Mouse (Mus musculus) embryonic facial prominence, embryonic 10.5 days (tissue): Measurements from ENCODE around the gene Cul9. TPM values are rescaled to one million over a fixed set of nuclear protein-coding genes. Genes with fewer than 3 reads are reported as not detected.
A peak's percentile ranks its signal among the peaks of the same experiment; 100 is the strongest.
"Not testable (repeated sequence)": the region's sequence is repeated elsewhere in the genome, so short reads cannot be mapped to it uniquely, and the experiment has no call there.

ENCODE experiments used
- DNase-seq: peaks from one replicate; pipeline ENCODE4 v3.0.0-alpha.2; 2017; ENCODE audit warnings: low spot score
- H3K27ac ChIP-seq: fragments of 300-500 bp; sonication (generic); replicated peaks from 2 replicates; pipeline ENCODE4 v1.5.1; 2016; ENCODE audit warnings: mild to moderate bottlenecking
- H3K27me3 ChIP-seq: fragments of 300-500 bp; sonication (generic); replicated peaks from 2 replicates; pipeline ENCODE4 v1.6.1; 2016; ENCODE audit warnings: low read depth, mild to moderate bottlenecking; ENCODE audit not compliant: poor library complexity, severe bottlenecking
- H3K36me3 ChIP-seq: fragments of 300-500 bp; sonication (generic); replicated peaks from 2 replicates; pipeline ENCODE4 v1.6.1; 2016; ENCODE audit warnings: mild to moderate bottlenecking, moderate library complexity
- H3K4me1 ChIP-seq: fragments of 300-500 bp; sonication (generic); 2 replicates; pipeline ENCODE4 v1.6.1; 2016
- H3K4me3 ChIP-seq: fragments of 300-500 bp; sonication (generic); 2 replicates; pipeline ENCODE4 v1.5.1; 2016; ENCODE audit warnings: mild to moderate bottlenecking, moderate library complexity
- H3K9me3 ChIP-seq: fragments of 300-500 bp; sonication (generic); 2 replicates; pipeline ENCODE4 v1.6.1; 2016; ENCODE audit warnings: mild to moderate bottlenecking
- WGBS: fragments of 180-500 bp; shearing (Covaris S2); methylation state at CpG from one replicate; pipeline ENCODE4 v1.1.7; 2016; 5-methylcytosine and 5-hydroxymethylcytosine counted together
- polyA plus RNA-seq: library from polyadenylated mRNA; unstranded; fragments of >200 nt; fragmentation: Nextera tagmentation; extraction: Ambion mirVana; gene quantifications from 2 replicates; pipeline ENCODE4 v1.2.1, GENCODE M21; 2016

The Cul9 gene
- polyA plus RNA-seq, 1 experiment from 2014 or later: 6.1 TPM

GRCm38 (mm10) chr17:46521174-46521573 is 25.0 kb downstream of the Cul9 start:
- Histone ChIP-seq H3K27ac (0 out of 2 replicates have a peak overlapping the region, but pooled peaks have one; percentile 63), H3K27me3 (peaks cover 48% of the 10 kb centered on the region), H3K4me1 (peaks cover 35% of the 10 kb centered on the region), H3K9me3 (no peaks in the 10 kb centered on the region), H3K36me3 (no peaks in the 10 kb centered on the region), H3K4me3 (peak overlapping the region; percentile 46)
- DNase-seq: no peak
- WGBS: 77% methylated on average over 9 of the region's 9 CpGs

- H3K27ac ChIP-seq: peak overlapping the region; percentile 63
- peaks cover 29% of the 10 kb centered on the region for H3K4me1 ChIP-seq
- H3K27me3 ChIP-seq: peaks cover 48% of the 10 kb centered on the region
- H3K9me3 ChIP-seq: no peaks in the 10 kb centered on the region
- 46% methylated on average over 25 of the region's 25 CpGs for WGBS
- peak overlapping the region; percentile 46 for H3K4me3 ChIP-seq
- DNase-seq: peak; percentile 47
- no peaks in the 10 kb centered on the region for H3K36me3 ChIP-seq
These were observed 25.7 kb downstream of the Cul9 start for GRCm38 (mm10) chr17:46520385-46520979.

- no peaks in the 10 kb centered on the region for H3K9me3 ChIP-seq
- H3K27ac ChIP-seq: peak overlapping the region; percentile 63
- H3K4me1 ChIP-seq: peaks cover 29% of the 10 kb centered on the region
- no peaks in the 10 kb centered on the region for H3K36me3 ChIP-seq
- peak overlapping the region; percentile 46 for H3K4me3 ChIP-seq
- DNase-seq: no peak
- WGBS: 47% methylated on average over 10 of the region's 10 CpGs
- H3K27me3 ChIP-seq: peaks cover 48% of the 10 kb centered on the region
These were observed 26.2 kb downstream of the Cul9 start for GRCm38 (mm10) chr17:46519971-46520370.

GRCm38 (mm10) chr17:46513329-46513728 is 32.9 kb downstream of the Cul9 start:
- 65% methylated on average over 2 of the region's 2 CpGs for WGBS
- Histone ChIP-seq H3K4me1 (peaks cover 3% of the 10 kb centered on the region; the same call in 1 of the 2 replicates), H3K27ac (no peak overlapping the region), H3K27me3 (no peaks in the 10 kb centered on the region), H3K4me3 (no peak overlapping the region), H3K36me3 (no peaks in the 10 kb centered on the region), H3K9me3 (no peaks in the 10 kb centered on the region)
- no peak for DNase-seq

DNA sequence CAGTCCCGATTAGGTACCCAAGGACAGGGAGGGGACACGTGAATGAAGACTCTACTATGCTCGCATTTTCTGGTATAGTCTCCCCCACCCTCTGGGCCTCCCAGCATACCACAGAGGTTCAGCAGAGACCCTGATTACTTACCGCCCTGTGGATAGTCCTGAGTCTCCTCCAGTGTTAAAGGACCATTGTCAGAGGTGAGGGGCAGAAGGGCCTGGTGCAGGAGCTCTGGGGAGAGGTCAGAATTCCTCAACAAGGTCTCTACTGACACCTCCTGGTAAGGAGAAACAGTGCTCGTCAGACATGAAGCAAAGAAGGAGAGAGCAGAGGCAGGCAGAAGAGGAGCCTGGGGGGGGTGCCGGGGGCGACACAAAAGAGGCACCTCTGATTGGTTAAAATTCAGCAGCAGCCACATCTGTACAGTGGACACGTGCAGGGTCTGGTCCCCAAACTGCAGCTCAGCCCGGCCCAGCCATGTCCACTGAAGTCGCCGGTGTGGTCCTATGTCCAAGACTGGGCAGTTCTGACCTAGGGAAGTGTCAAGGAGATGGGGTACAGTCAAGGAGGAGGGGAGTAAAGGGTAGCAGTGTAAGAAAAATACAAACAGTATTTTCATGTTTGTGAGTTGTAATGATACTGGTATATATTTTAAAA is 35.0 kb downstream of the Cul9 start:
- Histone ChIP-seq H3K27me3 (no peaks in the 10 kb centered on the region), H3K4me1 (peaks cover 3% of the 10 kb centered on the region; the same call in 1 of the 2 replicates), H3K9me3 (no peaks in the 10 kb centered on the region), H3K27ac (0 out of 2 replicates have a peak overlapping the region, but pooled peaks have one; percentile 7), H3K36me3 (no peaks in the 10 kb centered on the region; the same call in 1 of the 2 replicates), H3K4me3 (no peak overlapping the region)
- 45% methylated on average over 11 of the region's 11 CpGs for WGBS
- DNase-seq: peak; percentile 46

DNA sequence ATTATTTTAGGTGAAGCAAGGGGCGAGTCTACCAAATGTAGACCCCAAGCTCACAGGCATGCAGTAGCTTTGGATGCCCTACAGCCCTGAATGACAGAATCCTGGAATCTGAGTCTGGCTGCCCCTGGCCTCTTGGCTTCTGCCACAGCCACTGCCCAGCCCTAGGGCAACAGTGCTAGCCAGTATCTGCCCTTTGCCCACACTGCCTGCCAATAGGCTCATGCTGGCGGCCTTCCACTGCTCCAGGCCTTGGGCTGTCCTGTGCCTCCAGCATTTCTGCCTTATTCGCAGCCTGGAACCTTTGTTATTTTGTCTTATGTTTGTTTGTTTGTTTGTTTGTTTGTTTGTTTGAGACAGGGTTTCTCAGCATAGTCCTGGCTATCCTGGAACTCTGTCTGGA is 40.6 kb downstream of the Cul9 start:
- Histone ChIP-seq H3K4me1 (peaks cover 5% of the 10 kb centered on the region; the same call in 1 of the 2 replicates), H3K27me3 (no peaks in the 10 kb centered on the region)
- 88% methylated on average over 3 of the region's 3 CpGs for WGBS

GRCm38 (mm10) chr17:46503847-46504638 is 42.1 kb downstream of the Cul9 start:
- Histone ChIP-seq H3K27ac (no peak overlapping the region), H3K9me3 (no peaks in the 10 kb centered on the region), H3K4me1 (peaks cover 5% of the 10 kb centered on the region; the same call in 1 of the 2 replicates), H3K4me3 (no peak overlapping the region), H3K36me3 (peaks cover 34% of the 10 kb centered on the region), H3K27me3 (no peaks in the 10 kb centered on the region)
- WGBS: 82% methylated on average over 14 of the region's 14 CpGs
- no peak for DNase-seq

More for the DNA sequence above, 40.6 kb downstream of the Cul9 start:
- Histone ChIP-seq H3K9me3 (no peaks in the 10 kb centered on the region), H3K27ac (no peak overlapping the region), H3K4me3 (no peak overlapping the region), H3K36me3 (peaks cover 18% of the 10 kb centered on the region)
- DNase-seq: no peak

- DNase-seq: no peak
- peaks cover 44% of the 10 kb centered on the region for H3K36me3 ChIP-seq
- peak overlapping the region; percentile 37; the same call in 1 of the 2 replicates for H3K27ac ChIP-seq
- 90% methylated on average over 2 of the region's 2 CpGs for WGBS
- no peak overlapping the region for H3K4me3 ChIP-seq
- peaks cover 11% of the 10 kb centered on the region for H3K4me1 ChIP-seq
- H3K27me3 ChIP-seq: no peaks in the 10 kb centered on the region
- no peaks in the 10 kb centered on the region for H3K9me3 ChIP-seq
These were observed 43.4 kb downstream of the Cul9 start for GRCm38 (mm10) chr17:46502775-46503174.

DNA sequence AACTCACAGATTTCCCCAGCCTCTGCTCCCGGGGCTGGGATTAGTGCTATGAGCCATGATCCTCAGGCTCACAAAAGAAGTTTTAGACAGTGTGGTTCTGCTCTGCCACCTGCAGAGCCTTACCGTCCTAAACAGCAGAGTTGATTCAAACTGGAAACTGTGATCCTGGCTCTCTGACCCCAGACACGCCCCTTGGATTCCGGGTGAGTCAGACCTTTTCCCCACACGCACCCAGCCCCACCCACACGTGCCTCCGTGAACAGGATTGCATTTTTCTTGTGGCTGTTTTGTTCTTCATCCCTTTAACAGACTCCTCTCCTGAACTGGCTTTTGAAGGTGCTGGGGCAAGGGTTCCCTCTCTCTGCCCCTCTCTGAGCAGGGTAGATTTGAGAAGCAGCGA is 48.2 kb downstream of the Cul9 start:
- H3K9me3 ChIP-seq: no peaks in the 10 kb centered on the region
- WGBS: 77% methylated on average over 8 of the region's 8 CpGs
- H3K36me3 ChIP-seq: peaks cover 44% of the 10 kb centered on the region
- peaks cover 20% of the 10 kb centered on the region for H3K27me3 ChIP-seq
- DNase-seq: no peak
- H3K4me1 ChIP-seq: peaks cover 19% of the 10 kb centered on the region
- no peak overlapping the region for H3K27ac ChIP-seq
- H3K4me3 ChIP-seq: peak overlapping the region; percentile 76

GRCm38 (mm10) chr17:46496623-46497434 is 49.4 kb downstream of the Cul9 start, which contains the start of gene Dnph1:
TSS of gene Dnph1 (plus strand) at chr17:46496711.
- Histone ChIP-seq H3K27ac (peak within 1 kb of the TSS; percentile 88), H3K4me1 (peaks cover 19% of the 10 kb centered on the region), H3K4me3 (peak within 1 kb of the TSS; percentile 76), H3K9me3 (no peaks in the 10 kb centered on the region), H3K36me3 (peaks cover 38% of the 10 kb centered on the region), H3K27me3 (peaks cover 32% of the 10 kb centered on the region)
- WGBS: under 1% methylated on average over 44 of the region's 44 CpGs
- peak; percentile 92 for DNase-seq

DNA sequence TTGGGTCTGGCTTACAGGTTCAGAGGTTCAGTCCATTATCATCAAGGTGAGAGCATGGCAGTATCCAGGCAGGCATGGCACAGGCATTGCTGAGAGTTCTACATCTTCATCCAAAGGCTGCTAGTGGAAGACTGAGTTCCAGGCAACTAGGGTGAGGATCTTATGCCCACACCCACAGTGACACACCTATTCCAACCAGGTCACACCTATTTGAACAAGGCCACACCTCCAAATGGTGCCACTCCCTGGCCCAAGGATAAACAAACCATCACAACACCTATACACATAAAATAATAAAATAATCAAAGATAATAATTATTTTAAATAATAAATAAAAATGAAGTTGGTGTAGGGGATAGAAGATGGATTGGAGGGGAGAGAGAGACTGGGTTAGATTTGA is 50.1 kb downstream of the Cul9 start:
- Histone ChIP-seq H3K4me1 (peaks cover 19% of the 10 kb centered on the region), H3K27me3 (peaks cover 35% of the 10 kb centered on the region), H3K36me3 (peaks cover 30% of the 10 kb centered on the region)
- H3K4me3 ChIP-seq, H3K27ac ChIP-seq, H3K9me3 ChIP-seq, DNase-seq: not testable (repeated sequence)

GRCm38 (mm10) chr17:46495486-46495885 is 50.7 kb downstream of the Cul9 start:
- Histone ChIP-seq H3K27ac (no peak overlapping the region), H3K4me3 (no peak overlapping the region), H3K36me3 (peaks cover 24% of the 10 kb centered on the region), H3K9me3 (no peaks in the 10 kb centered on the region), H3K4me1 (peaks cover 19% of the 10 kb centered on the region), H3K27me3 (peaks cover 35% of the 10 kb centered on the region)
- 88% methylated on average over 5 of the region's 5 CpGs for WGBS
- no peak for DNase-seq
